Mouse (Mus musculus) G1E (cell line): ENCODE measurements around the gene Plekhj1.

Experiments
- CTCF ChIP-seq: IDR thresholded peaks from 2 replicates; pipeline ENCODE4 v1.5.1; 2012; ENCODE audit warnings: low read depth, low read length, inconsistent platforms, mixed read lengths
- GATA1 ChIP-seq: IDR thresholded peaks from 2 replicates; pipeline ENCODE4 v1.6.1; 2012; ENCODE audit warnings: borderline replicate concordance, low read length, inconsistent platforms, mixed read lengths

DNA sequence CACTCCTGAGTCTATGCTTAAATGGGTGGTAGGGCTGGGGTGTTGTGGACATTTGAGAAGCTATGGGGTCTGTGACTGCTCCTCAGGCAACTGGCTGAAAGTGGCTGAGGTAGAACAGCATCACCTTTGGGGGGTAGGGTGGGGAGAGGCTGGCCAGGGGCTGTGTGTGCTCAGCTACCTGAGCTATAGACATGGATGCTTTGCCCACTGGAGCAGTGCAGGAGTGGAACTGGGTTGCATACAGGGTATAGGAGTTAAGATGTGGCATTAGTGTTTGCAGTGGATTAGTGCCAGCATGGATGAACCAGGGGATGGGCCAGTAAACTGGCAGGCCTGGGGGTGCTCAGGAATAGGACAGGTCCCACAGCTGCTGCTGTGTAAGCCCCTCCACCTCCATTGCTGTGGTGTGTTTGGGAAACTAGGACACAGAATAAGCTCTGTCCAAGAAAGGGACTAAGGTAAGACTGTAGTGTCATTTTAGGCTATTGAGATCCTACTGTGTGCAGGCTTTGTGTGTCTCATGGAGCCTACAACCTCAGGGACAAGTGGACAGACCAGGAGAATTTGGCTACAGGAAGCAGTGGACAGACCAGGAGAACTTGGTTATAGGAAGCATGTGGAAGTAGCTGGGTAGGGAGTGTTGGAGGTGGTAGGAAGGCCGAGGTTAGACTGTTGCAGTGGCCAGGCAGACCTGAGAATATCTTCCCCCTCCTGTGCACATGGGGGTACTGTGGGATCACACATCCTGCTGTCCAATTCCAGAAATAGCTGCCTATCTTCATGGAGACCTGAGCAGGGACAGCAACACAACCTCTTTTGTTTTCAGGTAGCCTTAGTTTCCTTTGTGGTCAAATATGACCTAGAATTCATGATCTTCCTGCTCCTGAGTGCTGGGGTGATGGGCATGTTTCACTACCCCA is 31.2 kb upstream of the Plekhj1 start:
- no peak for TF ChIP-seq CTCF
- no peak for TF ChIP-seq GATA1
